In genomic region chr15:26008621-26009020, GRCm38 (mm10) we compare ENCODE assay signal across 14 mouse cellular contexts.
"Had no signal": no experiment of that assay in that cellular context is flagged by ENCODE, and none has a peak within 500 bp of the region (broad histone marks: within the 10 kb centered on the region; RNA-seq: fewer than 3 reads in every experiment).

No protein-coding gene starts in this region.

- DNase-seq: gastrocnemius, postnatal 14 days; gastrocnemius, postnatal 36 days; heart, adult 11 months; heart, adult 2 months; heart, postnatal 14 days; heart, postnatal 36 days; kidney, adult 11 months; kidney, adult 2 months; kidney, adult 9 months; kidney, postnatal 14 days; kidney, postnatal 36 days; layer of hippocampus, adult 9-11 months; layer of hippocampus, postnatal 36 days; left cerebral cortex, postnatal 4 days had no signal
